ENCODE assay signal across 26 mouse cellular contexts in the genomic region with DNA sequence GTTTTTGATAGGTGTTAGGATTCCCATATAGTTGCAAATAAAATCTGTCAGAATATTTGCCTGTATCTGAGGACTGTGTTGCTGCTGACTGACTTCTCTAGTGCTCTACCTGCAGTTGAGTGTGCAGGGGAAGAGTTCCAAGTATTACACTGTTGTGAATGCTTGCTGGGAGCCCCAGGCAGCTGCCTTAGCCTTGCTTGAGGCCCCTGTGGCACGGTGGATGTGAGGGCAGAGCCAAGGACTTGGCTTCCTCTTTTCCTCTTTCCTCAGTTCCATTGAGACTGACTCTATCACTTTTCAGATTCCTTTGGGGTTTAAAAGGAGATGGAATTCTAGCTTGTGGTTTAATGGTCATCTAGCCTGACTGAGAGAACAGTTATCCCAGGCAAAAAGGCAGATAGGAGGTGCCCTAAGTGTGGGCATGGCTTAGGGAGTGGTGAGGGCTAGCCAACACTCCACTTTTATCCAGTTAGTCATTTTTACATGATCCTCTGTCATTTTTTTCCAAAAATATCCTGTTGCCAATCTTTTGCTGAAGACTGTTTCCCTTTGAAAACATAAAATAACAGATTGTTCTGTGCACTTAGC. TPM values are rescaled to one million over a fixed set of nuclear protein-coding genes. Genes with fewer than 3 reads are reported as not detected.
DNase-seq lines count a peak whose midpoint lies in the region; ATAC-seq and TF ChIP-seq lines count a peak whose summit lies in the region.
"Had no signal": no experiment of that assay in that cellular context is flagged by ENCODE, and none has a peak within 500 bp of the region (broad histone marks: within the 10 kb centered on the region; RNA-seq: fewer than 3 reads in every experiment).

No protein-coding gene starts in this region.

- ATAC-seq in heart, embryonic 12.5 days (ENCODE audit: insufficient number of reproducible peaks, low FRiP score), result no peak
- no peak for ATAC-seq in embryonic facial prominence, embryonic 14.5 days (ENCODE audit: low read depth)
- no peak for ATAC-seq in kidney, embryonic 16.5 days (ENCODE audit: low FRiP score, low TSS enrichment)
- ATAC-seq: forebrain, embryonic 15.5 days; intestine, embryonic 16.5 days; midbrain, embryonic 16.5 days had no signal

- peaks cover 5% of the 10 kb centered on the region; the same call in 1 of the 2 replicates for H3K36me3 ChIP-seq in heart, embryonic 12.5 days
- peaks cover 5% of the 10 kb centered on the region; the same call in 1 of the 2 replicates for H3K36me3 ChIP-seq in heart, embryonic 10.5 days
- H3K36me3 ChIP-seq in MEL (ENCODE audit: control insufficient read depth in 1 of 2, insufficient read depth in 2 of 2, low read length in 2 of 2), result no peaks in the 10 kb centered on the region
- H3K36me3 ChIP-seq in embryonic facial prominence, embryonic 14.5 days (ENCODE audit: control insufficient read depth, insufficient read depth, low read length), result no peaks in the 10 kb centered on the region
- no peaks in the 10 kb centered on the region for H3K36me3 ChIP-seq in kidney, embryonic 16.5 days (ENCODE audit: insufficient read depth, low read length)
- H3K36me3 ChIP-seq: forebrain, embryonic 15.5 days; neural tube, embryonic 12.5 days had no signal

- no peak for TF ChIP-seq CTCF in MEL (IDR thresholded peaks at IDR 0.05 in 2 of 3, conservative IDR thresholded peaks at IDR 0.05 in 1 of 3; ENCODE audit: control insufficient read depth in 1 of 3, insufficient read depth in 1 of 3, low read depth in 2 of 3, low read length in 3 of 3, poor library complexity in 1 of 3, severe bottlenecking in 1 of 3)

- H3K27ac ChIP-seq in heart, embryonic 12.5 days (ENCODE audit: poor library complexity, severe bottlenecking), result peak overlapping the region; percentile 10; the same call in 1 of the 2 replicates
- no peak overlapping the region for H3K27ac ChIP-seq in heart, embryonic 10.5 days
- no peak overlapping the region for H3K27ac ChIP-seq in MEL (ENCODE audit: control insufficient read depth, low read depth, low read length)
- H3K27ac ChIP-seq in embryonic facial prominence, embryonic 14.5 days (replicated peaks; ENCODE audit: low read depth, low read length), result peak overlapping the region; percentile 63; the same call in 1 of the 2 replicates
- H3K27ac ChIP-seq in kidney, embryonic 16.5 days (ENCODE audit: low read length), result no peak overlapping the region
- H3K27ac ChIP-seq: forebrain, embryonic 10.5 days; forebrain, embryonic 15.5 days; hindbrain, embryonic 13.5 days; limb, embryonic 13.5 days; lung, embryonic 15.5 days; neural tube, embryonic 12.5 days had no signal

- peaks cover 31% of the 10 kb centered on the region for H3K4me1 ChIP-seq in heart, embryonic 12.5 days (replicated peaks)
- peaks cover 23% of the 10 kb centered on the region for H3K4me1 ChIP-seq in heart, embryonic 10.5 days
- no peaks in the 10 kb centered on the region; a peak in 2 of 4 replicates for H3K4me1 ChIP-seq in MEL (ENCODE audit: control insufficient read depth in 1 of 2, insufficient read depth in 2 of 2, low read length in 2 of 2)
- H3K4me1 ChIP-seq in embryonic facial prominence, embryonic 14.5 days (ENCODE audit: control insufficient read depth, insufficient read depth, low read length), result peaks cover 6% of the 10 kb centered on the region; the same call in 1 of the 2 replicates
- no peaks in the 10 kb centered on the region for H3K4me1 ChIP-seq in kidney, embryonic 16.5 days (ENCODE audit: insufficient read depth, low read length)
- H3K4me1 ChIP-seq: forebrain, embryonic 10.5 days; forebrain, embryonic 15.5 days; hindbrain, embryonic 13.5 days; neural tube, embryonic 12.5 days had no signal

- H3K4me2 ChIP-seq in heart, embryonic 12.5 days, result no peak overlapping the region
- no peak overlapping the region for H3K4me2 ChIP-seq in embryonic facial prominence, embryonic 14.5 days (ENCODE audit: low read depth, low read length)
- no peak overlapping the region for H3K4me2 ChIP-seq in kidney, embryonic 16.5 days (replicated peaks; ENCODE audit: low read depth, low read length)
- H3K4me2 ChIP-seq: forebrain, embryonic 15.5 days; hindbrain, embryonic 13.5 days; limb, embryonic 13.5 days; liver, embryonic 11.5 days; lung, embryonic 15.5 days; midbrain, embryonic 11.5 days; neural tube, embryonic 12.5 days had no signal

- no peak for DNase-seq in heart, embryonic 10.5 days (ENCODE audit: low spot score)
- DNase-seq in MEL (ENCODE audit: low read depth, low spot score), result peak; percentile 12
- DNase-seq in embryonic facial prominence, embryonic 14.5 days (ENCODE audit: low spot score), result peak; percentile 16
- no peak for DNase-seq in gastrocnemius, adult 18-20 months (ENCODE audit: low spot score)
- DNase-seq in kidney, postnatal 36 days, result no peak
- DNase-seq: adrenal gland, postnatal 25 days; cerebellum, adult 11-12 months; cerebellum, adult 9-11 months; embryo, embryonic 11 days; heart, postnatal 4 days; kidney, adult 9 months; kidney, postnatal 25 days; thymus, postnatal 4 days had no signal

- no peaks in the 10 kb centered on the region for H3K79me2 ChIP-seq in MEL (ENCODE audit: control insufficient read depth, insufficient read depth, low read length, poor library complexity)

- no peak for TF ChIP-seq RAD21 in MEL (IDR thresholded peaks at IDR 0.05; ENCODE audit: low read depth, low read length)

- TF ChIP-seq POLR2A in MEL (IDR thresholded peaks at IDR 0.05; ENCODE audit: control insufficient read depth in 1 of 2, insufficient read depth in 1 of 2, low read depth in 1 of 2, low read length in 2 of 2, poor library complexity in 1 of 2), result no peak

- TF ChIP-seq EP300 in MEL (IDR thresholded peaks at IDR 0.05; ENCODE audit: low read depth in 1 of 2, low read length in 2 of 2), result no peak

- H3K9me3 ChIP-seq in heart, embryonic 12.5 days (replicated peaks), result no peaks in the 10 kb centered on the region
- no peaks in the 10 kb centered on the region for H3K9me3 ChIP-seq in heart, embryonic 10.5 days
- no peaks in the 10 kb centered on the region for H3K9me3 ChIP-seq in MEL (replicated peaks; ENCODE audit: insufficient read depth, low read length)
- H3K9me3 ChIP-seq in embryonic facial prominence, embryonic 14.5 days (ENCODE audit: control insufficient read depth, low read length), result no peaks in the 10 kb centered on the region
- no peaks in the 10 kb centered on the region for H3K9me3 ChIP-seq in kidney, embryonic 16.5 days (ENCODE audit: low read length)
- H3K9me3 ChIP-seq: forebrain, embryonic 15.5 days; hindbrain, embryonic 13.5 days; limb, embryonic 13.5 days; lung, embryonic 15.5 days; neural tube, embryonic 12.5 days had no signal

- H3K9ac ChIP-seq in heart, embryonic 12.5 days, result no peak overlapping the region
- H3K9ac ChIP-seq in MEL (ENCODE audit: control insufficient read depth, low read depth, low read length, poor library complexity, severe bottlenecking), result no peak overlapping the region
- H3K9ac ChIP-seq in embryonic facial prominence, embryonic 14.5 days (ENCODE audit: low read depth, low read length), result no peak overlapping the region
- H3K9ac ChIP-seq in kidney, embryonic 16.5 days (replicated peaks; ENCODE audit: low read length), result no peak overlapping the region
- H3K9ac ChIP-seq: forebrain, embryonic 15.5 days; hindbrain, embryonic 13.5 days; limb, embryonic 13.5 days; lung, embryonic 15.5 days; neural tube, embryonic 12.5 days had no signal

- no peak overlapping the region for H3K4me3 ChIP-seq in heart, embryonic 12.5 days
- H3K4me3 ChIP-seq in heart, embryonic 10.5 days, result no peak overlapping the region
- no peak overlapping the region for H3K4me3 ChIP-seq in MEL (ENCODE audit: control insufficient read depth in 1 of 2, insufficient read depth in 1 of 2, low read depth in 2 of 2, low read length in 2 of 2)
- no peak overlapping the region for H3K4me3 ChIP-seq in embryonic facial prominence, embryonic 14.5 days (ENCODE audit: low read depth, low read length)
- no peak overlapping the region for H3K4me3 ChIP-seq in kidney, embryonic 16.5 days (ENCODE audit: low read length)
- H3K4me3 ChIP-seq: forebrain, embryonic 10.5 days; forebrain, embryonic 15.5 days; hindbrain, embryonic 13.5 days; limb, embryonic 13.5 days; lung, embryonic 15.5 days; neural tube, embryonic 12.5 days had no signal

- 55% methylated on average over 1 of the region's 1 CpGs for WGBS in heart, embryonic 12.5 days
- 70% methylated on average over 1 of the region's 1 CpGs for WGBS in heart, embryonic 10.5 days
- 50% methylated on average over 1 of the region's 1 CpGs for WGBS in embryonic facial prominence, embryonic 14.5 days
- WGBS in kidney, embryonic 16.5 days, result 68% methylated on average over 1 of the region's 1 CpGs

- H3K27me3 ChIP-seq in heart, embryonic 12.5 days (replicated peaks), result no peaks in the 10 kb centered on the region
- H3K27me3 ChIP-seq in heart, embryonic 10.5 days (ENCODE audit: insufficient read depth, poor library complexity, severe bottlenecking), result no peaks in the 10 kb centered on the region
- no peaks in the 10 kb centered on the region for H3K27me3 ChIP-seq in MEL (ENCODE audit: control insufficient read depth in 1 of 2, insufficient read depth in 2 of 2, low read length in 2 of 2)
- no peaks in the 10 kb centered on the region for H3K27me3 ChIP-seq in embryonic facial prominence, embryonic 14.5 days (replicated peaks; ENCODE audit: control insufficient read depth, insufficient read depth, low read length)
- no peaks in the 10 kb centered on the region for H3K27me3 ChIP-seq in kidney, embryonic 16.5 days (ENCODE audit: insufficient read depth, low read length)
- H3K27me3 ChIP-seq: CH12.LX; forebrain, embryonic 15.5 days; hindbrain, embryonic 13.5 days; limb, embryonic 13.5 days; lung, embryonic 15.5 days; neural tube, embryonic 12.5 days had no signal

TF ChIP-seq in MEL, 35 proteins besides CTCF, POLR2A, EP300 and RAD21:
- TF ChIP-seq GABPA (IDR thresholded peaks at IDR 0.05; ENCODE audit: low read depth, low read length), result no peak
- TF ChIP-seq TCF12 (IDR thresholded peaks at IDR 0.05; ENCODE audit: low read depth, low read length), result no peak
- no peak for TF ChIP-seq TBP (IDR thresholded peaks at IDR 0.05; ENCODE audit: low read depth, low read length)
- TF ChIP-seq MAFK (IDR thresholded peaks at IDR 0.05; ENCODE audit: borderline replicate concordance, low read depth, low read length), result no peak
- TF ChIP-seq NELFE (IDR thresholded peaks at IDR 0.05; ENCODE audit: low read depth, low read length), result no peak
- TF ChIP-seq USF1 (IDR thresholded peaks at IDR 0.05; ENCODE audit: low read depth, low read length), result no peak
TF ChIP-seq in MEL: peak in this region for 0.

RNA-seq across cellular contexts. Expression of a gene that starts 53.9 kb away (rescaled TPM):
- polyA plus RNA-seq in heart, embryonic 12.5 days (2016; fragmentation: Nextera tagmentation; extraction: Ambion mirVana), result 15.2 and 15.5 TPM in 2 replicates
- polyA plus RNA-seq in heart, embryonic 10.5 days (2016; fragmentation: Nextera tagmentation; extraction: Ambion mirVana), result 13.7 and 20.4 TPM in 2 replicates
- 2.7 and 3.6 TPM in 2 replicates for total RNA-seq in MEL (2012; rRNA removed)
- polyA plus RNA-seq in MEL (2012; ENCODE audit: insufficient read depth in 1 of 2, insufficient read length in 2 of 2, low read depth in 1 of 2, low replicate concordance in 2 of 2, missing spikeins in 1 of 2), result 1 to 10 TPM in 1 of 2 experiments, not detected in 1; 6.6 TPM
- 22.5 and 24.5 TPM in 2 replicates for polyA plus RNA-seq in embryonic facial prominence, embryonic 14.5 days (2014; fragmentation: Nextera tagmentation; extraction: Ambion mirVana)
- 10 to 100 TPM; 23.7 to 24.0 TPM for total RNA-seq in gastrocnemius, adult 18-20 months (2021)
- 18.8 and 23.1 TPM in 2 replicates for polyA plus RNA-seq in kidney, embryonic 16.5 days (2015; fragmentation: Nextera tagmentation; extraction: Ambion mirVana)

Comparison
In these comparisons a context has a peak if more than half of its experiments do, and no peak if none do; other contexts are left out.
1. H3K27ac ChIP-seq: peak in heart, embryonic 12.5 days (single experiment) and embryonic facial prominence, embryonic 14.5 days (single experiment); none in heart, embryonic 10.5 days (single experiment), MEL (single experiment) and kidney, embryonic 16.5 days (single experiment).
2. DNase-seq: peak in MEL (single experiment) and embryonic facial prominence, embryonic 14.5 days (single experiment); none in heart, embryonic 10.5 days (single experiment), gastrocnemius, adult 18-20 months (single experiment) and kidney, postnatal 36 days (0 of 2).